Mouse (Mus musculus) lung, embryonic 14.5 days (tissue): ENCODE results near the gene Cnn3. TPM values are rescaled to one million over a fixed set of nuclear protein-coding genes. Genes with fewer than 3 reads are reported as not detected.

Experiments used
- ATAC-seq: fragments of 200-750 bp; cut with Nextera tagmentation; 2 replicates; pipeline ENCODE4 v1.8.0; 2017; ENCODE audit warnings: mild to moderate bottlenecking, moderate TSS enrichment, moderate library complexity; ENCODE audit not compliant: insufficient read depth
- DNase-seq: peaks from one replicate; pipeline ENCODE4 v3.0.0-alpha.2; 2015
- H3K27ac ChIP-seq: fragments of 300-500 bp; sonication (generic); 2 replicates; pipeline ENCODE4 v1.5.1; 2014; ENCODE audit warnings: low read depth, mild to moderate bottlenecking, moderate library complexity
- H3K27me3 ChIP-seq: fragments of 300-500 bp; sonication (generic); 2 replicates; pipeline ENCODE4 v1.6.1; 2014; ENCODE audit warnings: low read length, control low read depth; ENCODE audit not compliant: insufficient read depth
- H3K36me3 ChIP-seq: fragments of 300-500 bp; sonication (generic); 2 replicates; pipeline ENCODE4 v1.6.1; 2014; ENCODE audit warnings: control low read depth; ENCODE audit not compliant: insufficient read depth
- H3K4me1 ChIP-seq: fragments of 300-500 bp; sonication (generic); 2 replicates; pipeline ENCODE4 v1.6.1; 2014; ENCODE audit warnings: antibody characterized with exemption, control low read depth; ENCODE audit not compliant: insufficient read depth
- H3K4me2 ChIP-seq: fragments of 300-500 bp; sonication (generic); 2 replicates; pipeline ENCODE4 v1.6.1; 2014; ENCODE audit warnings: mild to moderate bottlenecking
- H3K4me3 ChIP-seq: fragments of 300-500 bp; sonication (generic); 2 replicates; pipeline ENCODE4 v1.5.1; 2014; ENCODE audit warnings: low read depth, low read length
- H3K9ac ChIP-seq: fragments of 300-500 bp; sonication (generic); 2 replicates; pipeline ENCODE4 v1.6.1; 2014
- H3K9me3 ChIP-seq: fragments of 300-500 bp; sonication (generic); 2 replicates; pipeline ENCODE4 v1.6.1; 2016; ENCODE audit warnings: low read depth, low read length, control low read depth
- CTCF ChIP-seq: IDR thresholded peaks from 2 replicates; pipeline ENCODE4 v1.5.1; 2016; ENCODE audit warnings: antibody characterized with exemption, low read depth
- WGBS: fragments of 180-500 bp; shearing (Covaris S2); extraction: QIAGEN DNeasy Blood & Tissue Kit; methylation state at CpG from one replicate; pipeline ENCODE4 v1.1.7; 2014; 5-methylcytosine and 5-hydroxymethylcytosine counted together
- polyA plus RNA-seq: library from polyadenylated mRNA; unstranded; fragments of >200 nt; fragmentation: Nextera tagmentation; extraction: Ambion mirVana; gene quantifications from 2 replicates; pipeline ENCODE4 v1.2.1, GENCODE M21; 2014

Gene Cnn3
- polyA plus RNA-seq: 671 and 678 TPM in 2 replicates

- DNase-seq: peak; percentile 97
- under 1% methylated on average over 64 of the region's 66 CpGs for whole genome bisulfite sequencing
- TF ChIP-seq CTCF: no peak
Observed at GRCm38 (mm10) chr3:121425861-121426620, at the start of gene Cnn3. Gene Cnn3, plus strand, starts transcription at chr3:121426497.

GRCm38 (mm10) chr3:121378708-121379612 is 47.3 kb upstream of the Cnn3 start:
- Histone ChIP-seq H3K9me3 (no peaks in the 10 kb centered on the region), H3K27me3 (no peaks in the 10 kb centered on the region), H3K27ac (no peak overlapping the region), H3K4me3 (no peak overlapping the region), H3K4me2 (no peak overlapping the region), H3K4me1 (no peaks in the 10 kb centered on the region), H3K36me3 (no peaks in the 10 kb centered on the region), H3K9ac (no peak overlapping the region)
- DNase-seq: no peak
- ATAC-seq: no peak
- 63% methylated on average over 15 of the region's 15 CpGs for WGBS
- no peak for TF ChIP-seq CTCF

More at GRCm38 (mm10) chr3:121425861-121426620, at the start of gene Cnn3:
- H3K27ac ChIP-seq: peak within 1 kb of the TSS; percentile 100
- peak within 1 kb of the TSS; percentile 89 for H3K4me3 ChIP-seq
- ATAC-seq: peak; percentile 93
- peak within 1 kb of the TSS; percentile 92 for H3K4me2 ChIP-seq
- 0 out of 2 replicates have a peak, but pooled peaks cover 4% of the 10 kb centered on the region for H3K36me3 ChIP-seq
- peak within 1 kb of the TSS; percentile 97 for H3K9ac ChIP-seq
- peaks cover 21% of the 10 kb centered on the region for H3K4me1 ChIP-seq
- peaks cover 3% of the 10 kb centered on the region; the same call in 1 of the 2 replicates for H3K27me3 ChIP-seq
- no peaks in the 10 kb centered on the region for H3K9me3 ChIP-seq

- no peak overlapping the region for H3K4me3 ChIP-seq
- no peak overlapping the region for H3K4me2 ChIP-seq
- WGBS: 69% methylated on average over 5 of the region's 5 CpGs
- DNase-seq (no peak), ATAC-seq (no peak)
- no peak for TF ChIP-seq CTCF
- H3K27me3 ChIP-seq: no peaks in the 10 kb centered on the region
- H3K36me3 ChIP-seq: no peaks in the 10 kb centered on the region
- no peaks in the 10 kb centered on the region for H3K9me3 ChIP-seq
- no peak overlapping the region for H3K27ac ChIP-seq
- H3K9ac ChIP-seq: no peak overlapping the region
- H3K4me1 ChIP-seq: no peaks in the 10 kb centered on the region
Observed at GRCm38 (mm10) chr3:121379699-121380098, 46.6 kb upstream of the Cnn3 start.

- no peaks in the 10 kb centered on the region for H3K36me3 ChIP-seq
- ATAC-seq (no peak), DNase-seq (no peak)
- peaks cover 12% of the 10 kb centered on the region; the same call in 1 of the 2 replicates for H3K4me1 ChIP-seq
- no peaks in the 10 kb centered on the region for H3K9me3 ChIP-seq
- H3K9ac ChIP-seq: no peak overlapping the region
- no peak overlapping the region for H3K27ac ChIP-seq
- TF ChIP-seq CTCF: no peak
- no peak overlapping the region for H3K4me3 ChIP-seq
- 74% methylated on average over 3 of the region's 3 CpGs for WGBS
- H3K27me3 ChIP-seq: no peaks in the 10 kb centered on the region
- H3K4me2 ChIP-seq: no peak overlapping the region
Observed at GRCm38 (mm10) chr3:121387471-121388009, 38.8 kb upstream of the Cnn3 start.

GRCm38 (mm10) chr3:121389366-121389765 is 36.9 kb upstream of the Cnn3 start:
- H3K9me3 ChIP-seq: no peaks in the 10 kb centered on the region
- no peaks in the 10 kb centered on the region for H3K36me3 ChIP-seq
- 57% methylated on average over 8 of the region's 8 CpGs for WGBS
- no peak overlapping the region for H3K9ac ChIP-seq
- TF ChIP-seq CTCF: no peak
- DNase-seq: no peak
- H3K27me3 ChIP-seq: no peaks in the 10 kb centered on the region
- H3K27ac ChIP-seq: peak overlapping the region; percentile 59; the same call in 1 of the 2 replicates
- no peak overlapping the region; the same call in 1 of the 2 replicates for H3K4me2 ChIP-seq
- H3K4me3 ChIP-seq: no peak overlapping the region
- no peak for ATAC-seq
- peaks cover 12% of the 10 kb centered on the region; the same call in 1 of the 2 replicates for H3K4me1 ChIP-seq

GRCm38 (mm10) chr3:121389860-121390530 is 36.3 kb upstream of the Cnn3 start:
- H3K9me3 ChIP-seq: no peaks in the 10 kb centered on the region
- ATAC-seq (peak; percentile 86), DNase-seq (peak; percentile 88)
- no peaks in the 10 kb centered on the region for H3K36me3 ChIP-seq
- H3K27ac ChIP-seq: peak overlapping the region; percentile 75
- 11% methylated on average over 17 of the region's 17 CpGs for WGBS
- peaks cover 12% of the 10 kb centered on the region; the same call in 1 of the 2 replicates for H3K4me1 ChIP-seq
- H3K4me2 ChIP-seq: peak overlapping the region; percentile 54
- TF ChIP-seq CTCF: no peak
- peak overlapping the region; percentile 14 for H3K4me3 ChIP-seq
- H3K27me3 ChIP-seq: no peaks in the 10 kb centered on the region
- H3K9ac ChIP-seq: peak overlapping the region; percentile 26; the same call in 1 of the 2 replicates
